Mouse (Mus musculus): ENCODE results near the gene Cdk16. TPM values are rescaled to one million over a fixed set of nuclear protein-coding genes. Genes with fewer than 3 reads are reported as not detected.

Gene Cdk16
- total RNA-seq, 2 experiments from 2014 or later: 251 to 255 TPM

Other genes with a start within 250 kb of the Cdk16 start
- under 1 TPM in 1 of 2 experiments, not detected in 1; 0.44 TPM for gene Rgn, start 138.2 kb upstream of the Cdk16 start, total RNA-seq (2021)
- gene Rbm10, start 70.5 kb upstream of the Cdk16 start, total RNA-seq (2021): 10 to 100 TPM; 46.7 to 48.1 TPM
- gene Ndufb11, start 70.3 kb upstream of the Cdk16 start, total RNA-seq (2021): 100 to 1,000 TPM; 152 to 186 TPM
- gene Uba1, start 29.6 kb upstream of the Cdk16 start, total RNA-seq (2021): 100 to 1,000 TPM; 365 to 398 TPM
- 100 to 1,000 TPM; 104 TPM for gene Usp11, start 16.0 kb downstream of the Cdk16 start, total RNA-seq (2021)
- 100 to 1,000 TPM; 187 to 192 TPM for gene Araf, start 109.9 kb downstream of the Cdk16 start, total RNA-seq (2021)
- under 1 TPM; 0.34 to 0.47 TPM for gene Timp1, start 182.2 kb downstream of the Cdk16 start, total RNA-seq (2021)
- 100 to 1,000 TPM; 476 to 498 TPM for gene Syn1, start 233.1 kb downstream of the Cdk16 start, total RNA-seq (2021)
- 10 to 100 TPM; 12.4 to 17.5 TPM for gene Cfp, start 243.6 kb downstream of the Cdk16 start, total RNA-seq (2021)